Mouse (Mus musculus): ENCODE results near the gene H2-M10.5. TPM values are rescaled to one million over a fixed set of nuclear protein-coding genes. Genes with fewer than 3 reads are reported as not detected.
"Not testable (repeated sequence)": the region's sequence is repeated elsewhere in the genome, so short reads cannot be mapped to it uniquely, and the experiment has no call there.

The H2-M10.5 gene
- polyA plus RNA-seq (2015; fragmentation: Nextera tagmentation; extraction: Ambion mirVana): not detected in 2 replicates

- H3K27ac ChIP-seq; H3K4me1 ChIP-seq (replicated peaks); H3K9ac ChIP-seq; H3K4me2 ChIP-seq (replicated peaks); H3K4me3 ChIP-seq (replicated peaks); H3K27me3 ChIP-seq (replicated peaks); ATAC-seq; H3K9me3 ChIP-seq; H3K36me3 ChIP-seq: not testable (repeated sequence)
- 92% methylated on average over 2 of the region's 2 CpGs for WGBS
These were observed at the start of gene H2-M10.5 for GRCm38 (mm10) chr17:36772610-36773009. H2-M10.5 (plus strand) TSS chr17:36772910.

GRCm38 (mm10) chr17:36726046-36726445 is 46.7 kb upstream of the H2-M10.5 start:
- no peak for ATAC-seq
- no peak overlapping the region for H3K9ac ChIP-seq
- H3K36me3 ChIP-seq: no peaks in the 10 kb centered on the region
- no peak overlapping the region for H3K4me3 ChIP-seq (replicated peaks)
- no peaks in the 10 kb centered on the region for H3K27me3 ChIP-seq (replicated peaks)
- WGBS: 19% methylated on average over 2 of the region's 2 CpGs
- no peaks in the 10 kb centered on the region for H3K4me1 ChIP-seq (replicated peaks)
- H3K9me3 ChIP-seq: no peaks in the 10 kb centered on the region
- H3K27ac ChIP-seq: no peak overlapping the region
- no peak overlapping the region for H3K4me2 ChIP-seq (replicated peaks)

- Histone ChIP-seq H3K4me3 (replicated peaks) (no peak overlapping the region), H3K4me2 (replicated peaks) (no peak overlapping the region), H3K9me3 (no peaks in the 10 kb centered on the region), H3K9ac (no peak overlapping the region), H3K4me1 (replicated peaks) (no peaks in the 10 kb centered on the region), H3K27ac (no peak overlapping the region), H3K36me3 (no peaks in the 10 kb centered on the region), H3K27me3 (replicated peaks) (no peaks in the 10 kb centered on the region)
- WGBS: 58% methylated on average over 2 of the region's 2 CpGs
- ATAC-seq: no peak
These were observed 8.9 kb upstream of the H2-M10.5 start for GRCm38 (mm10) chr17:36763816-36764215.

GRCm38 (mm10) chr17:36764244-36764643 is 8.5 kb upstream of the H2-M10.5 start:
- H3K9me3 ChIP-seq: not testable (repeated sequence)
- WGBS: 18% methylated on average over 2 of the region's 2 CpGs
- peak; percentile 36; the same call in 1 of the 2 replicates for ATAC-seq

GRCm38 (mm10) chr17:36765403-36765802 is 7.3 kb upstream of the H2-M10.5 start:
- H3K4me1 ChIP-seq (replicated peaks); H3K9me3 ChIP-seq; H3K4me2 ChIP-seq (replicated peaks); H3K27me3 ChIP-seq (replicated peaks); H3K4me3 ChIP-seq (replicated peaks); H3K27ac ChIP-seq; ATAC-seq; H3K9ac ChIP-seq; H3K36me3 ChIP-seq: not testable (repeated sequence)
- 61% methylated on average over 2 of the region's 2 CpGs for WGBS

More at GRCm38 (mm10) chr17:36764244-36764643, 8.5 kb upstream of the H2-M10.5 start:
- not testable (repeated sequence) for H3K9ac ChIP-seq; H3K4me2 ChIP-seq (replicated peaks); H3K4me3 ChIP-seq (replicated peaks); H3K4me1 ChIP-seq (replicated peaks); H3K27me3 ChIP-seq (replicated peaks); H3K27ac ChIP-seq; H3K36me3 ChIP-seq

- Histone ChIP-seq H3K27ac (no peak overlapping the region), H3K9ac (no peak overlapping the region), H3K4me2 (replicated peaks) (no peak overlapping the region), H3K36me3 (no peaks in the 10 kb centered on the region), H3K9me3 (no peaks in the 10 kb centered on the region), H3K4me3 (replicated peaks) (no peak overlapping the region), H3K27me3 (replicated peaks) (no peaks in the 10 kb centered on the region), H3K4me1 (replicated peaks) (no peaks in the 10 kb centered on the region)
- no peak for ATAC-seq
- 60% methylated on average over 3 of the region's 3 CpGs for WGBS
These were observed 8.8 kb downstream of the H2-M10.5 start for GRCm38 (mm10) chr17:36781533-36781932.

- H3K9me3 ChIP-seq; H3K36me3 ChIP-seq; H3K27me3 ChIP-seq (replicated peaks); H3K27ac ChIP-seq; H3K9ac ChIP-seq; H3K4me2 ChIP-seq (replicated peaks); H3K4me1 ChIP-seq (replicated peaks); H3K4me3 ChIP-seq (replicated peaks): not testable (repeated sequence)
- ATAC-seq: peak; percentile 15; the same call in 1 of the 2 replicates
- WGBS: 42% methylated on average over 1 of the region's 1 CpGs
These were observed 13.8 kb downstream of the H2-M10.5 start for GRCm38 (mm10) chr17:36786483-36786886.

- Histone ChIP-seq H3K4me2 (replicated peaks) (no peak overlapping the region), H3K27ac (no peak overlapping the region), H3K9me3 (no peaks in the 10 kb centered on the region), H3K4me3 (replicated peaks) (no peak overlapping the region), H3K36me3 (no peaks in the 10 kb centered on the region), H3K4me1 (replicated peaks) (no peaks in the 10 kb centered on the region), H3K27me3 (replicated peaks) (no peaks in the 10 kb centered on the region), H3K9ac (no peak overlapping the region)
- no peak for ATAC-seq
- WGBS: 78% methylated on average over 2 of the region's 2 CpGs
These were observed 15.6 kb downstream of the H2-M10.5 start for GRCm38 (mm10) chr17:36788351-36788750.

- H3K36me3 ChIP-seq; H3K4me3 ChIP-seq (replicated peaks); H3K9ac ChIP-seq; H3K4me2 ChIP-seq (replicated peaks); H3K27me3 ChIP-seq (replicated peaks); H3K9me3 ChIP-seq; H3K4me1 ChIP-seq (replicated peaks); H3K27ac ChIP-seq: not testable (repeated sequence)
- ATAC-seq: peak; percentile 45; the same call in 1 of the 2 replicates
These were observed 16.1 kb downstream of the H2-M10.5 start for GRCm38 (mm10) chr17:36788801-36789200.

- no peak overlapping the region for H3K4me3 ChIP-seq (replicated peaks)
- H3K9me3 ChIP-seq: no peaks in the 10 kb centered on the region
- no peak overlapping the region for H3K9ac ChIP-seq
- no peaks in the 10 kb centered on the region for H3K36me3 ChIP-seq
- H3K27ac ChIP-seq: no peak overlapping the region
- peak; percentile 63 for ATAC-seq
- H3K4me2 ChIP-seq (replicated peaks): no peak overlapping the region
- 71% methylated on average over 10 of the region's 10 CpGs for WGBS
- no peaks in the 10 kb centered on the region for H3K27me3 ChIP-seq (replicated peaks)
- 0 out of 2 replicates have a peak, but pooled peaks cover 3% of the 10 kb centered on the region for H3K4me1 ChIP-seq (replicated peaks)
These were observed 26.8 kb downstream of the H2-M10.5 start for GRCm38 (mm10) chr17:36799493-36799892.

GRCm38 (mm10) chr17:36799921-36800462 is 27.3 kb downstream of the H2-M10.5 start:
- H3K27ac ChIP-seq; H3K36me3 ChIP-seq; H3K9me3 ChIP-seq; H3K9ac ChIP-seq; H3K4me3 ChIP-seq (replicated peaks); H3K4me2 ChIP-seq (replicated peaks); H3K27me3 ChIP-seq (replicated peaks); H3K4me1 ChIP-seq (replicated peaks): not testable (repeated sequence)
- WGBS: 37% methylated on average over 4 of the region's 4 CpGs
- peak; percentile 76 for ATAC-seq

- no peak for ATAC-seq
- H3K9me3 ChIP-seq: no peaks in the 10 kb centered on the region
- no peaks in the 10 kb centered on the region for H3K4me1 ChIP-seq (replicated peaks)
- H3K4me2 ChIP-seq (replicated peaks): no peak within 1 kb of the TSS
- H3K9ac ChIP-seq: no peak within 1 kb of the TSS
- no peak within 1 kb of the TSS for H3K4me3 ChIP-seq (replicated peaks)
- no peak within 1 kb of the TSS for H3K27ac ChIP-seq
- no peaks in the 10 kb centered on the region for H3K27me3 ChIP-seq (replicated peaks)
- no peaks in the 10 kb centered on the region for H3K36me3 ChIP-seq
These were observed 39.2 kb downstream of the H2-M10.5 start, which contains the start of gene H2-M10.6 for GRCm38 (mm10) chr17:36811871-36812270. H2-M10.6 (plus strand) TSS chr17:36812171.

- Histone ChIP-seq H3K27ac (no peak overlapping the region), H3K27me3 (replicated peaks) (no peaks in the 10 kb centered on the region), H3K4me3 (replicated peaks) (no peak overlapping the region), H3K4me1 (replicated peaks) (no peaks in the 10 kb centered on the region), H3K9me3 (no peaks in the 10 kb centered on the region), H3K36me3 (no peaks in the 10 kb centered on the region), H3K4me2 (replicated peaks) (no peak overlapping the region), H3K9ac (no peak overlapping the region)
- ATAC-seq: peak; percentile 42
These were observed 51.3 kb downstream of the H2-M10.5 start for GRCm38 (mm10) chr17:36824005-36824404.

Data from intestine, embryonic 15.5 days (tissue).